Mouse (Mus musculus): Measurements from ENCODE around the gene Sat1.

The Sat1 gene

DNA sequence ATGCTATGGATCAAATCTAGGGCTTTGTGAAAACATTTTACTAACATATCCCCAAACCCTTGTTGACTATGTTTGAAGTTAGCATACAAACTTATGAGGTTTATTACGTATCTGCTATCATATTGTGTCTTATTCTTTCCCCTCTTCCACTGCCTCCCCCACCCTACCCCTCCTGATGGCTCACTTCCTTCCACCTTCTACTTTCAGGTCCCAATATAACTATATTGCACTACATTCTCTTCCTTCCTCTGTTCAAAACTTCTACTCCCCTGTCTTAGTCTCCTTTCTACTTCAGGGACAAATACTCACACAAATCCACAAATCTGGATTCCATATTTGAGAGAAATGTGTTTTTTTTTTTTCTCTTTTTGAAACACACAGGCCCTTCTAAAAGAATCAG, 52.7 kb downstream of the Sat1 start:
- no peak for DNase-seq

Data from heart, adult 11 months (tissue).